Mouse (Mus musculus) heart, embryonic 15.5 days (tissue): ENCODE measurements around the gene Rhbg. TPM values are rescaled to one million over a fixed set of nuclear protein-coding genes. Genes with fewer than 3 reads are reported as not detected.
A peak's percentile ranks its signal among the peaks of the same experiment; 100 is the strongest.
"Not testable (repeated sequence)": the region's sequence is repeated elsewhere in the genome, so short reads cannot be mapped to it uniquely, and the experiment has no call there.

Experiments
- ATAC-seq: fragments of 200-750 bp; cut with Nextera tagmentation; replicated peaks from 2 replicates; pipeline ENCODE4 v1.8.0; 2017; ENCODE audit warnings: low read depth, moderate TSS enrichment; ENCODE audit not compliant: insufficient number of reproducible peaks, insufficient read depth, low FRiP score
- H3K27ac ChIP-seq: fragments of 300-500 bp; sonication (generic); 2 replicates; pipeline ENCODE4 v1.5.1; 2015; ENCODE audit warnings: mild to moderate bottlenecking, inconsistent platforms
- H3K27me3 ChIP-seq: fragments of 300-500 bp; sonication (generic); 2 replicates; pipeline ENCODE4 v1.6.1; 2015; ENCODE audit warnings: inconsistent platforms
- H3K36me3 ChIP-seq: fragments of 300-500 bp; sonication (generic); 2 replicates; pipeline ENCODE4 v1.6.1; 2015; ENCODE audit warnings: mild to moderate bottlenecking, inconsistent platforms
- H3K4me1 ChIP-seq: fragments of 300-500 bp; sonication (generic); replicated peaks from 2 replicates; pipeline ENCODE4 v1.6.1; 2015; ENCODE audit warnings: inconsistent platforms
- H3K4me2 ChIP-seq: fragments of 300-500 bp; sonication (generic); 2 replicates; pipeline ENCODE4 v1.6.1; 2015; ENCODE audit warnings: inconsistent platforms, mild to moderate bottlenecking, moderate library complexity
- H3K4me3 ChIP-seq: fragments of 300-500 bp; sonication (generic); 2 replicates; pipeline ENCODE4 v1.5.1; 2015; ENCODE audit warnings: mild to moderate bottlenecking, inconsistent platforms
- H3K9ac ChIP-seq: fragments of 300-500 bp; sonication (generic); 2 replicates; pipeline ENCODE4 v1.6.1; 2015; ENCODE audit warnings: mild to moderate bottlenecking, inconsistent platforms
- H3K9me3 ChIP-seq: fragments of 300-500 bp; sonication (generic); replicated peaks from 2 replicates; pipeline ENCODE4 v1.6.1; 2016; ENCODE audit warnings: inconsistent platforms
- WGBS: fragments of 180-500 bp; shearing (Covaris S2); methylation state at CpG from one replicate; pipeline ENCODE4 v1.1.7; 2015; ENCODE audit warnings: mixed read lengths; 5-methylcytosine and 5-hydroxymethylcytosine counted together
- polyA plus RNA-seq: library from polyadenylated mRNA; unstranded; fragments of >200 nt; fragmentation: Nextera tagmentation; extraction: Ambion mirVana; gene quantifications from 2 replicates; pipeline ENCODE4 v1.2.1, GENCODE M21; 2015

Rhbg gene
- polyA plus RNA-seq, result 0.13 and 0.14 TPM in 2 replicates

DNA sequence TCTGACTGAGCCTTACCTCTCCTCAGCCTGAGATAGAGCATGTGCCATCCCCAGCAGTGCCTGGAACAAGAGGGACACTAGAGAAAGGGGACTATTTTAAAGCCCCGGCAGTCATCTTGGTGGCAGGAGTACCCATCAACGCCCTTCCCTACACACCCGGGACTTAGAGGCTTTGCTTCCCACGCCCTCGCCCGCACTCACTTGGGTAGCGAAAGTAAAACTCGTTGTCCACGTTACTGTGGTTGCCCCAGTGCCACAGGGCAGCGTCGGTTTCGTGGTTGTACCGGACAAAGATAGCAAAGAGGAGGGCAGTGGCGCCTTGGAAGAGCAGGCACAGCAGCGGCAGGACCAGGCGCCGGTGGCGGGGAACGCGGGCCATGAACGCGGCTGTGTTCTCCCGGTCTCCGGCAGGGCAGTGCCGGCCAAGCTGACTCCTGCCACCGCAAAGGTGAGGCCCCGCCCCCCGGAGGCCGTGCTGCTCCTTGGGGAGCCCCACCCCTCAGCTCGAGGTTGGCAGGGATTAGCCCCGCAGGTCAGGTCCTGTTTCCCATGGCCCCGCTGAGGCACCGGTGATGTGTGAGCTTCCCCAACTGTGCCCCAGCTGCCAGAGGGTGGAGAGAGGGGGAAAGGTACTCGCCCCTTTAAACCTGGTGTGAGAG, at the start of gene Rhbg:
Gene Rhbg, minus strand, starts transcription at position 442 of the 659 bp plus-strand sequence.
- Histone ChIP-seq H3K4me3 (peak within 1 kb of the TSS; percentile 51), H3K27ac (no peak within 1 kb of the TSS), H3K4me1 (peaks cover 4% of the 10 kb centered on the region), H3K9ac (peak within 1 kb of the TSS; percentile 35; the same call in 1 of the 2 replicates), H3K4me2 (peak within 1 kb of the TSS; percentile 84), H3K27me3 (peaks cover 57% of the 10 kb centered on the region), H3K36me3 (no peaks in the 10 kb centered on the region), H3K9me3 (no peaks in the 10 kb centered on the region)
- no peak; the same call in 1 of the 2 replicates for ATAC-seq
- 1% methylated on average over 34 of the region's 34 CpGs for WGBS

DNA sequence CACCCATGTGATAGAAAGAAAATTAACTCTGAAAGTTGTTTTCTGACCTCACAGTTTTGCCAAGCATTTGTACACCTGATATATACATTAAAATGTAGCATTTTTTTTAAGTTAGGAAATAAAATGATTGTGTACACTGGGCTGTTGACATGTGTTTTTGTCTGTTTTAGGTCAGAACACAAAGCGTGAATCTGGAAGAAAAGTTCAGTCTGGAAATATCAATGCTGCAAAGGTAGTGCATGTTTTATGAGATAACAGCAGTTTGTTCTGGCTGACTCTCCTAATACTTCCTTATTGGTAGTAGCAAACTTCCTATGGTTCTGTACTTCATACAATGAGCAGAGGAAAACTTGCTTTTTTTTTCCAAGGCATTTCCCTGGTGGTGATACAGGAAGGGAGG, 44.7 kb upstream of the Rhbg start:
- whole genome bisulfite sequencing, result 69% methylated on average over 1 of the region's 1 CpGs
- H3K4me3 ChIP-seq, result no peak overlapping the region
- peaks cover 48% of the 10 kb centered on the region for H3K36me3 ChIP-seq
- H3K4me1 ChIP-seq, result peaks cover 19% of the 10 kb centered on the region
- no peaks in the 10 kb centered on the region for H3K27me3 ChIP-seq
- H3K4me2 ChIP-seq, result no peak overlapping the region
- no peaks in the 10 kb centered on the region for H3K9me3 ChIP-seq
- ATAC-seq, result no peak
- no peak overlapping the region for H3K27ac ChIP-seq
- no peak overlapping the region for H3K9ac ChIP-seq

DNA sequence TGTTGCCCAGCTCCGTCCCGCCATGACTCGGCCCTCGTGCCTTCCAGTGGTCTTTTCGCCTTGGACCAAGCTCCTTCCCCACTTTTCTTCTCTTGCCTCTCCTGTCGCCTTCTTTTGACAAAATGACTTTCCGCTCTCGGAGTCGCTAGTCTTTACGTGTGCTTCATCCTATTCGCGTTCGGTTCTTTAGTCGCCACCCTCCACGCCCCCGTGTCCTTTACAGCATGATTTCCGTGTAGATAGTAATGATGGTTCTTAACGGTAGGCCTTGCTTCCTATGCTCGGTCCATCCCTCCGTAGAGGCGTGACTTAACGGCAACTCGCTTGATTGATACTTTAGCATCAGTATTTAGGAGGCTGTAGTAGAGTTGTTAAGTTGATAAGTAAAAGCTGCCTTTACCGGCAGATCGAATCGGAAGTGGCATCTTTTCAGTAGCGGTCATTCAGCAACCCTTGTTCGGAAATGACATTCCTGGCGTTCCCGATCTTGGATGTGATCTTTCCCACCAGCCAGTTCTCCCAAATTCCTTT, 42.9 kb upstream of the Rhbg start:
- under 1% methylated on average over 30 of the region's 30 CpGs for WGBS
- Histone ChIP-seq H3K9ac (peak overlapping the region; percentile 81), H3K4me1 (peaks cover 19% of the 10 kb centered on the region), H3K4me2 (peak overlapping the region; percentile 74), H3K4me3 (peak overlapping the region; percentile 79), H3K27ac (peak overlapping the region; percentile 94), H3K27me3 (no peaks in the 10 kb centered on the region), H3K9me3 (no peaks in the 10 kb centered on the region), H3K36me3 (peaks cover 31% of the 10 kb centered on the region)
- no peak for ATAC-seq

DNA sequence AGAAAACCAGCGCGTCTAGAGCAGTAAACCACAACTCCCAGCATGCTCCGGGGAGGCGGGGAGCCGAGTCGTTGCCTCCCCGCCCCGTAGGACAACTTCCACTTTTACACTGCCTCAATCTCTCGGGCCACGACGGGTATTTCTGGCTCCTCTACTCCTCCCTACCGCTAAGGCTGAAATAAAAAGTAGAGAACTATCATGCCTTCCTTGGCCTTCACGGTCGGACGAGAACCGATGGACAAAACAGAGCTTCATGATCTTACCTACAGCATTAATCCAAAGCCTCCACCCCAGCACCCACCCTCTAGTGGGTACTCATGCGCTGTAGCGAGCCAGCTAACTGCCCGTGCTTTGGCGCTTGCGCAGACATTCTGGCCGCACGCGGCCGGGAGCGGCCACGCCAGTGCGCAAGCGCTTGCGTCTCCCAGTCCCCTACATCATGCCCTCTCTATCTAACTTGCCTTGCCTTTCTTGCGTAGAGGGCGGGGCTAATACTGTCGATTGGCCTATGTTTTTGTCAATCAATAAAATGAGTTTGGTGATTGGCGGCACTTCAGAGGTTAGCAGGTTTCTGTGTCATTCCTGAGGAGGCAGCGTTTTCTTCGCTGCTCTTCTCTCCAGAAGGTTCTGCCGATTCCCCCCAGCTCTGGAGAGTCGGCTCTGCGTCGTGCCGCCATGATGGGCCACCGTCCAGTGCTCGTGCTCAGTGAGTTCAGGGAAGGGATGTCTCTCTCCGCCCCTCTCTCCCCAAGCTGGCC, 42.2 kb upstream of the Rhbg start, which contains the start of the genes Tsacc and Cct3:
Gene Tsacc, minus strand, starts transcription at position 439 of the 758 bp plus-strand sequence.
Gene Cct3, plus strand, starts transcription at position 556 of the 758 bp plus-strand sequence.
- ATAC-seq, result peak; percentile 99
- Histone ChIP-seq H3K27ac (peak within 1 kb of the TSS; percentile 97), H3K4me1 (peaks cover 19% of the 10 kb centered on the region), H3K9ac (peak within 1 kb of the TSS; percentile 81), H3K4me3 (peak within 1 kb of the TSS; percentile 79), H3K4me2 (peak within 1 kb of the TSS; percentile 74), H3K27me3 (no peaks in the 10 kb centered on the region), H3K36me3 (peaks cover 25% of the 10 kb centered on the region), H3K9me3 (no peaks in the 10 kb centered on the region)
- WGBS, result under 1% methylated on average over 44 of the region's 44 CpGs

DNA sequence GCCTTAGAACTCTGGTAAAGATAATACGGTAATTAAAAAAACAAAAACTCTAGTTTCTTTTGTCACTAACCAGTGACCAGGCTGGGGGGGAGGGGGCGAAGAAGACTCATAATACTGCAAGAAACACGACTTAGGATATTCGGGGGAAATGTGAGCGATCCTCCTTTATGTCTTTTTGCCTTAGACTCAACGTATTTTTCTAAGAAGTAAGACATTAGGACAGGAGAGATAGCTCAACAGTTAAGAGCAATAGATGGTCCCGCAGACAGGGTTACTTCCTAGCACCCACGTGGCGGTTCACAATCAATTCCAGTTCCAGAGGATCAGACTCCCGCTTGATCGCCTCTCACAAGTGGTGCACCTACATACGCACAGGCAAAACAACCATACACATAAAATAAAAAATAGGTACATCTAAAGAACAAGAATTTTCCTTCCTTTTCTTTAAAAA, 41.6 kb upstream of the Rhbg start:
- Histone ChIP-seq H3K4me2 (peak overlapping the region; percentile 74), H3K27me3 (no peaks in the 10 kb centered on the region), H3K9ac (peak overlapping the region; percentile 64), H3K9me3 (no peaks in the 10 kb centered on the region), H3K27ac (peak overlapping the region; percentile 97), H3K4me3 (peak overlapping the region; percentile 79), H3K36me3 (peaks cover 19% of the 10 kb centered on the region), H3K4me1 (peaks cover 19% of the 10 kb centered on the region)
- ATAC-seq, result no peak
- 1% methylated on average over 12 of the region's 12 CpGs for WGBS

DNA sequence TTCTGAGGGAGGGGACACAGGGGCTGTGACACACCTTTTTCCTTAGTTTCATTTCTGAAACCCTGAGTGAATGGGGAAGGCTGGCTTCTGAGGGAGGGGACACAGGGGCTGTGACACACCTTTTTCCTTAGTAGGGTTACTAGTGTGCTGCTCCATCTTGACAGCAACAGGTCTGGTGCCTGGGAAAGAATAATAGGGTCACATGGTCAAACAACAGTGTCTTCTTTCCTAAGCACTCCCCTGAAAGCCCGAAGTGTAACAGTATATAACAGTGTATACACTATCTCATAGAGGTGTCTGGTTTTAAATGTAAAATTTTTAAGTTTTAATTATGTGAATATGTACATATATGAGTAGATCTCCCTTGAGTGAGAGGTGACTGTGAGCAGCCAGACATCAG, 40.8 kb upstream of the Rhbg start:
- not testable (repeated sequence) for H3K4me3 ChIP-seq, H3K9me3 ChIP-seq, H3K27ac ChIP-seq, ATAC-seq, H3K27me3 ChIP-seq
- 77% methylated on average over 1 of the region's 1 CpGs for WGBS
- Histone ChIP-seq H3K4me1 (peaks cover 19% of the 10 kb centered on the region), H3K9ac (0 out of 2 replicates have a peak overlapping the region, but pooled peaks have one; percentile 64), H3K4me2 (peak overlapping the region; percentile 74; the same call in 1 of the 2 replicates), H3K36me3 (peaks cover 10% of the 10 kb centered on the region)

DNA sequence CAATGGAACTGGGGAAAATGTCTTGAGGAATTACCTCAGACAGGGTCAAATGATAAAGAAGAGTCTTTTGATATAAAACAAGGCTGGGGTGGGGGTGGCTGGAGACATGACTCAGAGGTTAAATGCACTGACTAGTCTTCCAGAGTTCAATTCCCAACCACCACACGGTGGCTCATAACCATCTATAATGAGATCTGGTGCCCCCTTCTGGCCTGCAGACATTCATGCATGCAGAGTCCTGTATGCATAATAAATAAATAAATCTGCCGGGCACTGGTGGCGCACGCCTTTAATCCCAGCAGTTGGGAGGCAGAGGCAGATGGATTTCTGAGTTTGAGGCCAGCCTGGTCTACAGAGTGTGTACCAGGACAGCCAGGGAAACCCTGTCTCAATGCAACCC, 37.5 kb upstream of the Rhbg start:
- Histone ChIP-seq H3K27ac (no peak overlapping the region), H3K4me3 (no peak overlapping the region), H3K9ac (no peak overlapping the region), H3K36me3 (no peaks in the 10 kb centered on the region), H3K27me3 (no peaks in the 10 kb centered on the region), H3K4me2 (no peak overlapping the region), H3K4me1 (peaks cover 7% of the 10 kb centered on the region; the same call in 1 of the 2 replicates), H3K9me3 (no peaks in the 10 kb centered on the region)
- WGBS, result 61% methylated on average over 4 of the region's 4 CpGs
- ATAC-seq, result no peak

DNA sequence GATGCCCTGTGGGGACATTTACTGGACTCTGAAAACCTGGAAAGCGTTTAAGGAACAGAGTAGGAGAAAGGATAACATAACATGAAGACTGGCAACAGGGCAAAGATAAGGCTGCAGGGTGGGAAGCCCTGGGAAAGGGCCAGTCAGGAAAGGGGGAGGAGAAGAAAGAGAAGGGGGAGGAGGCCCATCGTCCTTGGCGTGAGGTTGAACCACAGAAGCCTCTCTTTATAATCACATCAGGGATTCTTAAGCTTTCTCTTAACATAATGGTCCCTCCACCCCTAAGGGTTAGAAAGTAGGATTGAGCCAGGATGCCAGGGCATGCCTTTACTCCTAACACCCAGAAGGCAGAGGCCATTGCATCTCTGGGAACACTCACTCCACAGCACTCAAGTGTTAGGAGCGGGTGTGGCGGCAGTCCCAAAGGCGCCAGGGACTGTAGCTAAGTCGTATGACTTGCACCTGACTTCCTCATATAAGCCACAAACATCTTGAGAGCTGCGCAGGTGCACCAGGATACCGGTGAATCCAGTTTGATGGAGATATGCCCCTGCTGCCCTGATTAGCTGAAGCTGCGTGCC, 33.7 kb upstream of the Rhbg start:
- H3K27me3 ChIP-seq, H3K9me3 ChIP-seq, H3K9ac ChIP-seq, ATAC-seq, H3K27ac ChIP-seq, H3K4me1 ChIP-seq, H3K36me3 ChIP-seq, H3K4me3 ChIP-seq, H3K4me2 ChIP-seq: not testable (repeated sequence)
- 63% methylated on average over 8 of the region's 10 CpGs for WGBS

DNA sequence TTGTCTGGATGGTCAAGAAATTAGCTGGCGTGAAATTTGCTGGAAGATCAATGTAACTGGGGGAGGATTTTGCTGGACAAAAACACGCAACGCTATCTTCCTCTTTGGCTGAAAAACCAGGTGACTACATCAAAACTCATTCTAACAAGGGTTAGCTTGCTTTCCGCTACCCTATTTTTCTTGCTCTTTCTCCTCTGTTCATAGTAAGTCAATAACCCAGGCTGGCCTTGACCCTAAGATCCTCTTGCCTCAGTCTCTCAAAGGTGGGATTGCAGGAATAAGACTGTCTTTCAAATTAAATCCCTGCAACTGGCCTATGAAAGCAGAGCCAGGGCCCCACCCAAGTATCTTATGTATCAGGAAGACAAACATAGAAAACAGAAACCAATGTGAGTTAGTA, 32.6 kb upstream of the Rhbg start, which contains the start of gene Gm38392:
Gene Gm38392, minus strand, starts transcription at position 101 of the 400 bp plus-strand sequence.
- Histone ChIP-seq H3K4me3 (no peak within 1 kb of the TSS), H3K4me1 (no peaks in the 10 kb centered on the region), H3K9me3 (no peaks in the 10 kb centered on the region), H3K4me2 (no peak within 1 kb of the TSS), H3K27me3 (no peaks in the 10 kb centered on the region), H3K36me3 (no peaks in the 10 kb centered on the region), H3K27ac (no peak within 1 kb of the TSS), H3K9ac (no peak within 1 kb of the TSS)
- no peak for ATAC-seq
- WGBS, result 96% methylated on average over 4 of the region's 4 CpGs

DNA sequence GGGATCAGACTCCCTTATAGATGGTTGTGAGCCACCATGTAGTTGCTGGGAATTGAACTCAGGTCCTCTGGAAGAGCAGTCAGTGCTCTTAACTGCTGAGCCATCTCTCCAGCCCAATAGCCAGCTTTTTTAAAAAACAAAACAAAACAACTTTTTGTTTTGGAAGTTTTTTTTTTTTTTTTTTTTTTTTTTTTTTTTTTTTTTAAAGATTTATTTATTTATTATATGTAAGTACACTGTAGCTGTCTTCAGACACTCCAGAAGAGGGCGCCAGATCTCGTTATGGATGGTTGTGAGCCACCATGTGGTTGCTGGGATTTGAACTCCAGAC, 31.0 kb upstream of the Rhbg start:
- not testable (repeated sequence) for H3K4me2 ChIP-seq, H3K27ac ChIP-seq, H3K9me3 ChIP-seq, H3K36me3 ChIP-seq, H3K4me3 ChIP-seq, H3K4me1 ChIP-seq, H3K27me3 ChIP-seq, H3K9ac ChIP-seq, ATAC-seq
- WGBS, result 87% methylated on average over 2 of the region's 2 CpGs
